Mouse (Mus musculus) cerebellum, postnatal 25 days (tissue): ENCODE data around the gene Pwp2.
"Not testable (repeated sequence)": the region's sequence is repeated elsewhere in the genome, so short reads cannot be mapped to it uniquely, and the experiment has no call there.

Source experiments
- DNase-seq, 2 experiments: peaks; one replicate each; pipeline ENCODE4 v3.0.0; 2021; ENCODE audit warnings: mixed read lengths in 2 of 2

Gene Pwp2

DNA sequence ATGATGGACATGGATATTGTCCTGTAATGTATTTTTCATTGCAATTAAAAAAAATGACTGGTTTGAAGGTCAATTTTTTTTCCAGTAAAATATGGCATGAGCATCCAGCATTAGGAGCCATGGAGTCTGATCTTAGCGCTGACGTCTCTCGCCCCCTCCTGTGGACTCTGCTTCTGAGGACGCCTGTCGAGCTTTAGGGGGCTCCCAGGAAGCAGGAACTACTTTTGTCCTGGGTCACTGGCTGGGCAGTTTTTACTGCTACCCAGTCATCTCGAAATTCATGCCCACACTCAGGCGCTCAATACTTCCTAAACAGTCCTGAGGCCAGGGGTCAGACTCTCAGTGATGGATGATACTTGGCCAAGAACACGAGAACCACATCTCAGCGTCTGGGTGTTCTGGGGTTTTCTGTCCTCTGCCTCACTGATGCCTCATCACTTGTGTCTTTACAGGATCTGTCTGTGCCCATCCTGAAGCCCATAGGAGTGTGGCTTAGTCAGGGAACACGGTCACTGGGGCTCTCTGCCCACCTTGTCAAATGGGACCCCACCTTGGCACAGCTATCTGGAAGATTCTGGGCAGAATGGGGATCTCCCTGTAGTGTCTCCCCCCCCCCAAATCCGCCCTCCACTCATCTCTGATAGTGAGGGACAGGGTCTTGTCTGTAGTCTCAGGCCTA lies 45.2 kb downstream of the Pwp2 start:
- DNase-seq: no peak

- no peak for DNase-seq
Measured at GRCm38 (mm10) chr10:78138812-78139523, 46.0 kb downstream of the Pwp2 start.

- no peak for DNase-seq
Measured at GRCm38 (mm10) chr10:78137191-78137590, 47.8 kb downstream of the Pwp2 start.

GRCm38 (mm10) chr10:78135947-78136346 lies 49.0 kb downstream of the Pwp2 start:
- DNase-seq: no peak

DNA sequence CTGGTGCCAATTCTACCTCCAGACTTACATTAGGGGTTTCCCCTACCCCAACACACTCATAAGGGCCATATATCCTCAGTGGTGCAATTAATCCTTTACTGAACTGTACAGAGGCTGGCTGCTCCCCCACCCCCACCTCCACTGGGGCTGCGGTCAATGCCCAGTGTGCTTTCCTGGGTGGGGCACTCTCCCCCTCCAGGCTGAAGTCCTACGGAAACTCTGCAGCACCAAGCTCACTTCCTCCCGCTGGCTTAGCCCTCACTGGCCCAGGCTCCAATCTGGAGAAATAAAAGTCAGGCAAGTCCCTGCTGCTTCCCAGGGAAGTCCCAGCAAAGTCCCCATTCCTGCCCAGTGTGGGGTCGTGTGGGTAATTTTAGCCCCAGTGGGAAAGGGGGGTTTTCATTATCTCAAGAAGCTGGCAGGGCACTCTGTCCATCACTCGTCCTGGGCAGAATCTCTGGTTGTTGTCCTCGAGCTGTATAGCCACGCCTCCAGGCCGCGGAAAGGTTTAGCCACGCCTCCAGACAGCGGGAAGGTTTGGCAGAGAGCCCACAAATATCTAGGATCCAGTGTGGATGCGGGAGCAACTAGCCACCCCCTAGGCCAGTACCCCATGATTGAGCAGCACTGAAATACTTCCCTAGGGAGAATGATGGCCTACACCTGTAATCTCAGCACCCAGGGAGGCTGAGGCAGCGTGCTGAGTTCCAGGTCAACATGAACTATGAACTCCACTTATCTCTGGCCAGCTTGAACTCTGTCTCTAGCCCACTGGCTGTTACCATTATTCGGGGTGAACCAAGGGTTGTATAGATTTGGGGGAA lies 49.8 kb downstream of the Pwp2 start:
- no peak for DNase-seq

- DNase-seq: no peak
Measured at GRCm38 (mm10) chr10:78134400-78134799, 50.5 kb downstream of the Pwp2 start.

- DNase-seq: no peak
Measured at GRCm38 (mm10) chr10:78129998-78130397, 55.0 kb downstream of the Pwp2 start.

DNA sequence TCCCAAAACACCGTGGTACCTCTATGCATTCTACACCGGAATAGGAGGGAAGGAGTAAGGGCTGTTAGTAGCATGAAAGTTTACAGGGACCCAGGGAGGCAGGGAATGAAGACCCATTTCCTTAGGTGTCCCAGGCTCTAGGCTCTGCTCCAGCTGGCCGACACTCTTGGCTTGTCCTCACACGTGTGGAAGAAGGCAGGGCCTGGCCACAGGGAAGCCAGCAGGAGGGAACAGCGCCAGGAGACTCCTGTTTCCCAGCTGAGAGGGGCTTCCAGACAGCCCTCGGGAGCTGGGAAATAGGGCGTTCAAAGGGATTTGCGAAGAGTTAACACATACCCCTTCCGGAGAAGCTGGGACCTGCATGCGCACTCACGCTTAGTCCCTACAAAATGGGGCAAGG lies 55.5 kb downstream of the Pwp2 start:
- DNase-seq: peak; percentile 45 to 61

GRCm38 (mm10) chr10:78128647-78129046 lies 56.3 kb downstream of the Pwp2 start:
- DNase-seq: no peak

DNA sequence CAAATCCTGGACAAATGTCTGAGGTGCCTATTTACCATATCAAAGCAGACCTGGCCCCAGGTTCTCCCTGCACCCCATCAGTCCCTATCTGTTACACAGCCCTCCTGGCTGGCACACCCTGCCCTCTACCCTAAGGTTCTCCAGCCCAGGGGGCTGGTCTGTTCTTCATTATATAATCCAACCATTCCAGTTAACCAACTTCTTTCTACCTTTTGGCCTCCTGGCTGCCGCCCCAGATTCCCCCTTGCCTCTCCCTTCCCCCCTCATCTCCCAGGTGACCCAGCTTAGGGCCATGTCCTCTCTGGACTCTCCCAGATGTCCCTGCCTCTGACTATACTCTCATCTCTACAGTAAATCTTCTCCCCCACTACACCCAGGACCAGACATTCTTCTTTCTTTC lies 57.0 kb downstream of the Pwp2 start:
- DNase-seq: no peak

- DNase-seq: no peak
Measured at GRCm38 (mm10) chr10:78127046-78127870, 57.7 kb downstream of the Pwp2 start.

- DNase-seq: no peak
Measured at GRCm38 (mm10) chr10:78126311-78126710, 58.6 kb downstream of the Pwp2 start.

DNA sequence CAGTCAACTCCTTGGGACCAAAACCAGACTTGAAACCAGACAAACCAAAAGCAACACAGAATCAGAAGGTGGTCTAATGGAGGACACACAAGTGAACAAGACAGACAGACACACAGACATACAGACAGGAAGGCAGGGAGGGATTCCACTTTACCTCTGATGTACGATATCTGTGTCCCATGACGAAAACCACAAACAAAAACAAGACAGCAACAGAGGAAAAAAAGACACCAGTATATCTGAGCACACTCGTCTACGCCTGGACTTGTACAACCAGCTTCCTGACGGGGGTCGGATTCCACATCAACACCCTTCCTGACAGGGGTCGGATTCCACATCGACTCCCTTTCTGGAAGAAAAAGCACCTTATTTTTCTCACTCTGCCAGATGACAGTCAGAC lies 59.9 kb downstream of the Pwp2 start:
- not testable (repeated sequence) for DNase-seq

DNA sequence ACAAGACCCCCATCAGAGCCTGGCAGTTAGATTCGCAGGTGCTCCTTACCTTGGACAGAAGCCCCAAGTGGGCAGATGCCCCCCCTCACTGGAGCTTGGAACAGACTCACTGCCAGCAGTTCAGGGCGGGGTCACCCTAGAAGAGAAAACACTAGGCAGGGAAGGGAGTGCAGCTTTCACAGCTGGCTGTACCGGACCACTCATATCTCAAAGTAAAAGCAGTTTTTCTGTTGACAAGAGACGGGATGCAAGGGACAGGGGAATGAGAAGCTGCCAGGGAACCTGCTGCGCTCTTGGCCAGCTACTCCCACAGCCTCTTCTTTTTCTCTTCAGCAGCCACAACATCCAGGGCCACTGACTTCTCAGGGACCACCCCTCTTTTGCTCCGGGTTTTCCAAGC lies 60.8 kb downstream of the Pwp2 start:
- peak; percentile 22 to 35 for DNase-seq
